Mouse (Mus musculus): ENCODE data around the gene Fam174b.

DNA sequence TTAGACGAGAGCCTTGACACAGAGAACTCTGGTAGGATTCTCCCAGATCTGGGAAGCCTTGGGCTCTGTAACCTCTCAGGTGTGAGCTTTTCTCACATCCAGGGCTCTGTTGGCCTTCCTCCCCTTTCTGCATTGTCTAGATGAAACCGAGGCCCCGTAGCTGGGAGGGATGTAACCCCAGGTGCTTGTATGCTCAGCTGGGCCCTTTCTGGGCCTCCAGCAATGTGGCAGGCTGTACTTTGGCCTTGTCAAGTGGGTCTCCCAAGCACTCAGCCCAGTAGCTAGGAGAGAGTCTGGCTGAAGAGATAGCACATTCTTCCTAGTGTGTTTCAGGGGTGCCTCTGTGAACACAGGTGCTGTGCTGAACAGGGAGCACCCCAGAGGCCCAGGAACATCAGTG lies 7.4 kb downstream of the Fam174b start:
- TF ChIP-seq CTCF (IDR thresholded peaks at IDR 0.05 in 2 of 3, conservative IDR thresholded peaks at IDR 0.05 in 1 of 3; ENCODE audit: control insufficient read depth in 1 of 3, insufficient read depth in 1 of 3, low read depth in 2 of 3, low read length in 3 of 3, poor library complexity in 1 of 3, severe bottlenecking in 1 of 3) (no peak), EP300 (IDR thresholded peaks at IDR 0.05; ENCODE audit: low read depth in 1 of 2, low read length in 2 of 2) (no peak), E2F4 (IDR thresholded peaks at IDR 0.05; ENCODE audit: borderline replicate concordance, low read depth, low read length) (no peak), GATA1 (IDR thresholded peaks at IDR 0.05; ENCODE audit: low read depth, low read length) (no peak)
